In genomic region chr7:25267751-25268463, GRCm38 (mm10) we compare ENCODE assay signal across 8 mouse cellular contexts. TPM values are rescaled to one million over a fixed set of nuclear protein-coding genes. Genes with fewer than 3 reads are reported as not detected.
DNase-seq lines count a peak whose midpoint lies in the region; ATAC-seq lines count a peak whose summit lies in the region.

No protein-coding gene starts in this region.

- peak; percentile 99 for DNase-seq in adipocyte (ENCODE audit: low spot score)
- DNase-seq in embryo, embryonic 10 days (ENCODE audit: low spot score): peak; percentile 100
- peak; percentile 97 for DNase-seq in gastrocnemius, postnatal 10 days
- peak; percentile 100 for DNase-seq in induced T-regulatory cell, adult 2 months (ENCODE audit: low read depth)
- peak; percentile 100 for DNase-seq in left cerebral cortex, adult 9 months (ENCODE audit: low spot score in 2 of 2)
- peak; percentile 98 for DNase-seq in right cerebral cortex, postnatal 14 days
- DNase-seq in urinary bladder, postnatal 36 days (ENCODE audit: low spot score in 2 of 2): peak; percentile 97 to 99

- ATAC-seq in megakaryocyte progenitor cell, adult 5-6 weeks (replicated peaks; ENCODE audit: poor library complexity): peak; percentile 73

RNA-seq across cellular contexts. Expression of gene Cic, which starts 0.4 kb away (rescaled TPM):
- 10 to 100 TPM; 65.7 to 73.4 TPM for total RNA-seq in gastrocnemius, postnatal 10 days (2021)
- 67.4 and 67.8 TPM in 2 replicates for total RNA-seq in megakaryocyte progenitor cell, adult 5-6 weeks (2015)
- 19.0 and 24.4 TPM in 2 replicates for total RNA-seq in megakaryocyte progenitor cell, adult 5-6 weeks (2017)

RNA-seq across cellular contexts. Expression of gene Erf, which starts 17.3 kb away (rescaled TPM):
- 10 to 100 TPM; 14.9 to 18.4 TPM for total RNA-seq in gastrocnemius, postnatal 10 days (2021)
- total RNA-seq in megakaryocyte progenitor cell, adult 5-6 weeks (2015): 5.2 and 5.6 TPM in 2 replicates
- 6.6 and 6.9 TPM in 2 replicates for total RNA-seq in megakaryocyte progenitor cell, adult 5-6 weeks (2017)

RNA-seq across cellular contexts. Expression of gene Pafah1b3, which starts 29.9 kb away (rescaled TPM):
- 10 to 100 TPM in 1 of 2 experiments, 1 to 10 TPM in 1; 7.5 to 12.3 TPM for total RNA-seq in gastrocnemius, postnatal 10 days (2021)
- 10.9 and 20.0 TPM in 2 replicates for total RNA-seq in megakaryocyte progenitor cell, adult 5-6 weeks (2015)
- total RNA-seq in megakaryocyte progenitor cell, adult 5-6 weeks (2017): 14.7 and 15.0 TPM in 2 replicates

RNA-seq across cellular contexts. Expression of gene Gsk3a, which starts 30.3 kb away (rescaled TPM):
- 10 to 100 TPM; 51.1 to 60.2 TPM for total RNA-seq in gastrocnemius, postnatal 10 days (2021)
- total RNA-seq in megakaryocyte progenitor cell, adult 5-6 weeks (2015): 84.9 and 93.2 TPM in 2 replicates
- total RNA-seq in megakaryocyte progenitor cell, adult 5-6 weeks (2017): 57.8 and 60.3 TPM in 2 replicates

RNA-seq across cellular contexts. Expression of gene Prr19, which starts 33.3 kb away (rescaled TPM):
- not detected for total RNA-seq in gastrocnemius, postnatal 10 days (2021)
- not detected in 2 replicates for total RNA-seq in megakaryocyte progenitor cell, adult 5-6 weeks (2015)
- not detected in 2 replicates for total RNA-seq in megakaryocyte progenitor cell, adult 5-6 weeks (2017)

Comparison
In these comparisons a context has a peak if more than half of its experiments do, and no peak if none do; other contexts are left out.
1. Peak in every context shown above with its lines: DNase-seq and ATAC-seq.